Mouse (Mus musculus) testis, adult 2 months (tissue): ENCODE results near the gene Cd4.

Experiments used
- CTCF ChIP-seq: fragments of 200-500 bp; IDR thresholded peaks from 2 replicates; pipeline ENCODE4 v1.5.1; 2012; ENCODE audit warnings: low read depth, mild to moderate bottlenecking, inconsistent platforms, low read length, moderate library complexity; ENCODE audit not compliant: control insufficient read depth, insufficient read depth, insufficient replicate concordance
- POLR2A ChIP-seq: fragments of 200-500 bp; IDR thresholded peaks from 2 replicates; pipeline ENCODE4 v1.6.1; 2012; ENCODE audit warnings: low read depth, mild to moderate bottlenecking, inconsistent platforms, low read length, moderate library complexity; ENCODE audit not compliant: control insufficient read depth

DNA sequence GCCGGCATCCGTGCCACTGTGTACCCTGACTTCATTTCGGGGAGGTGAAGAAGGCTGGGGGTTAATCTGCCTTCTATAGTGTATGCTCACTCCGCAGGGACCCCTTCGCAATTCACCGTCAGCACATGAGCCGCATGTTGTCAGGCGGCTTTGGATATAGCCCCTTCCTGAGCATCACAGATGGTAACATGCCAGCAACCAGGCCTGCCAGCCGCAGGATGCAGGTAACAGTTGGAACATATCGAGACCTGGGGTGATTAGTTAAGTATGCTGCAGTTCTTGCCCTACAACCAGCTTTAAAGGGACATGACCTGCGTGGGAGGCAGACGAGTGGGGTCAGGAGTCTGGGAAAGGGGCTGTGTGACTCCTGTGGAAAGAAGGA, 44.3 kb upstream of the Cd4 start:
- no peak for TF ChIP-seq CTCF
- TF ChIP-seq POLR2A: no peak
